Mouse (Mus musculus) thymus, postnatal 36 days (tissue): ENCODE data around the gene Arhgap22.

Source experiments
- DNase-seq, 2 experiments: peaks; one replicate each; pipeline ENCODE4 v3.0.0; 2022; ENCODE audit warnings: mixed read lengths in 2 of 2

Gene Arhgap22

GRCm38 (mm10) chr14:33334402-33334801, 120.6 kb downstream of the Arhgap22 start:
- no peak for DNase-seq

GRCm38 (mm10) chr14:33335733-33336132, 121.9 kb downstream of the Arhgap22 start:
- no peak for DNase-seq

- DNase-seq, result no peak
These were observed 124.9 kb downstream of the Arhgap22 start for GRCm38 (mm10) chr14:33338684-33339083.

- DNase-seq, result no peak
These were observed 129.4 kb downstream of the Arhgap22 start for GRCm38 (mm10) chr14:33343131-33343725.

GRCm38 (mm10) chr14:33346546-33346945, 132.7 kb downstream of the Arhgap22 start:
- no peak for DNase-seq

- no peak for DNase-seq
These were observed 133.9 kb downstream of the Arhgap22 start for GRCm38 (mm10) chr14:33347738-33348137.

- DNase-seq, result no peak
These were observed 134.3 kb downstream of the Arhgap22 start for GRCm38 (mm10) chr14:33348146-33348545.

- DNase-seq, result no peak
These were observed 137.2 kb downstream of the Arhgap22 start for GRCm38 (mm10) chr14:33351019-33351418.

GRCm38 (mm10) chr14:33351984-33352722, 138.3 kb downstream of the Arhgap22 start:
- no peak for DNase-seq

- DNase-seq, result no peak
These were observed 139.1 kb downstream of the Arhgap22 start for GRCm38 (mm10) chr14:33352890-33353289.

- no peak for DNase-seq
These were observed 141.4 kb downstream of the Arhgap22 start for GRCm38 (mm10) chr14:33355276-33355675.

GRCm38 (mm10) chr14:33357600-33358368, 144.0 kb downstream of the Arhgap22 start:
- no peak for DNase-seq

GRCm38 (mm10) chr14:33358891-33359290, 145.1 kb downstream of the Arhgap22 start:
- no peak for DNase-seq

GRCm38 (mm10) chr14:33361546-33361945, 147.7 kb downstream of the Arhgap22 start:
- no peak for DNase-seq

- no peak for DNase-seq
These were observed 148.3 kb downstream of the Arhgap22 start for GRCm38 (mm10) chr14:33362122-33362521.

GRCm38 (mm10) chr14:33362807-33363206, 149.0 kb downstream of the Arhgap22 start:
- DNase-seq, result no peak

GRCm38 (mm10) chr14:33363611-33364010, 149.8 kb downstream of the Arhgap22 start:
- no peak for DNase-seq

- no peak for DNase-seq
These were observed 150.2 kb downstream of the Arhgap22 start for GRCm38 (mm10) chr14:33364061-33364460.

- no peak for DNase-seq
These were observed 153.3 kb downstream of the Arhgap22 start for GRCm38 (mm10) chr14:33366891-33367777.

- no peak for DNase-seq
These were observed 155.5 kb downstream of the Arhgap22 start for GRCm38 (mm10) chr14:33369375-33369774.

- no peak for DNase-seq
These were observed 156.2 kb downstream of the Arhgap22 start for GRCm38 (mm10) chr14:33370056-33370455.

- peak; percentile 22 to 33 for DNase-seq
These were observed 157.4 kb downstream of the Arhgap22 start for GRCm38 (mm10) chr14:33371248-33371647.

- DNase-seq, result no peak
These were observed 159.4 kb downstream of the Arhgap22 start for GRCm38 (mm10) chr14:33373271-33373670.
